Mouse (Mus musculus) heart, adult 2 months (tissue): ENCODE results near the gene Bhlha15. TPM values are rescaled to one million over a fixed set of nuclear protein-coding genes. Genes with fewer than 3 reads are reported as not detected.

ENCODE experiments used
- DNase-seq, 2 experiments: peaks; one replicate each; pipeline ENCODE4 v3.0.0; 2021
- H3K27ac ChIP-seq: fragments of 200-600 bp; 2 replicates; pipeline ENCODE4 v1.8.1; 2022
- H3K27me3 ChIP-seq: fragments of 200-500 bp; 2 replicates; pipeline ENCODE4 v1.6.1; 2012; ENCODE audit warnings: mild to moderate bottlenecking, low read length, inconsistent platforms, mixed read lengths; ENCODE audit not compliant: control insufficient read depth, insufficient read depth
- H3K36me3 ChIP-seq: fragments of 200-500 bp; 2 replicates; pipeline ENCODE4 v1.6.1; 2012; ENCODE audit warnings: low read length, inconsistent platforms; ENCODE audit not compliant: control insufficient read depth, insufficient read depth
- H3K4me1 ChIP-seq: fragments of 200-500 bp; 2 replicates; pipeline ENCODE4 v1.6.1; 2011; ENCODE audit warnings: low read length; ENCODE audit not compliant: control insufficient read depth, insufficient read depth
- H3K4me3 ChIP-seq: fragments of 200-600 bp; 2 replicates; pipeline ENCODE4 v1.8.1; 2022
- H3K79me2 ChIP-seq: fragments of 200-500 bp; replicated peaks from 2 replicates; pipeline ENCODE4 v1.6.1; 2012; ENCODE audit warnings: mild to moderate bottlenecking, inconsistent platforms, low read length, moderate library complexity, mixed read lengths; ENCODE audit not compliant: control insufficient read depth, insufficient read depth
- H3K9ac ChIP-seq: fragments of 200-500 bp; 2 replicates; pipeline ENCODE4 v1.6.1; 2012; ENCODE audit warnings: low read depth, mild to moderate bottlenecking, control low read depth, inconsistent platforms, low read length, mixed read lengths
- CTCF ChIP-seq: fragments of 200-600 bp; IDR thresholded peaks from 2 replicates; pipeline ENCODE4 v1.8.1; 2022; ENCODE audit warnings: antibody characterized with exemption, mild to moderate bottlenecking, moderate library complexity
- EP300 ChIP-seq: fragments of 200-500 bp; IDR thresholded peaks from 2 replicates; pipeline ENCODE4 v1.6.1; 2011; ENCODE audit warnings: low read depth, low read length, control low read depth; ENCODE audit not compliant: insufficient read depth
- POLR2A ChIP-seq: fragments of 200-500 bp; IDR thresholded peaks from 2 replicates; pipeline ENCODE4 v1.6.1; 2011; ENCODE audit warnings: mild to moderate bottlenecking, low read depth, low read length, control low read depth; ENCODE audit not compliant: insufficient read depth
- WGBS: fragments of 180-500 bp; shearing (Covaris S2); methylation state at CpG from one replicate; pipeline ENCODE4 v1.1.7; 2018; 5-methylcytosine and 5-hydroxymethylcytosine counted together
- intact Hi-C: fragments of 180-260 bp; cut with DNase I; formaldehyde crosslinking; loops from one replicate; pipeline ENCODE4 v1.15.1; 2025
- polyA plus RNA-seq: library from polyadenylated mRNA; depleted of rRNA; stranded (reverse); fragments of >200 nt; gene quantifications from 2 replicates; pipeline ENCODE4 v1.2.3, GENCODE M21; 2012
- total RNA-seq, 2 experiments: library from RNA; stranded (reverse); gene quantifications; 2 replicates each; pipeline ENCODE4 v1.2.3; 2021

Bhlha15 gene
- total and polyA plus RNA-seq, 3 experiments: 0.08 TPM; not detected in 2

DNA sequence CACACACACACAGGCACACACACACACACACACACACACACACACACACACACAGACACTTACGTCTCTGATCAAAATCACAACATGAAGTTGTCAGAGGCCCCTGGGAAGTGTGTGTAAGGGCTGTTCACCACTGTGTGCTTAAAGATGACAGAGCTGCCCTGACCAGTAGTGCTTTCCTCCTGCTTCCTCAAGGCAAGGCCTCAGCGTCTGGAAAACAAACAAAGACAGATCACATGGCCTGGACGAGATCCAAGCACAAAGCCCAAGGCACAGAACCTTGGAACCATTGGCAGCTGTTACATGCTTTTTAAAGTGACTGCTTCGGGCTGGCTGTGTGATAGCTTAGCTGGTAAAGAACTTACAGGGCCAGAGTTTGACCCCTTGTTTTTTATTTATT is 31.5 kb upstream of the Bhlha15 start:
- intact Hi-C loops: no loop called here
- H3K9ac ChIP-seq: no peak overlapping the region
- WGBS: 13% methylated on average over 4 of the region's 4 CpGs

GRCm38 (mm10) chr5:144159137-144159536 is 30.9 kb upstream of the Bhlha15 start:
- Histone ChIP-seq H3K9ac (no peak overlapping the region), H3K36me3 (no peaks in the 10 kb centered on the region), H3K27me3 (no peaks in the 10 kb centered on the region), H3K4me1 (peaks cover 14% of the 10 kb centered on the region), H3K79me2 (no peaks in the 10 kb centered on the region), H3K27ac (peak overlapping the region; percentile 37; the same call in 1 of the 2 replicates), H3K4me3 (no peak overlapping the region)
- intact Hi-C loops: no loop called here
- DNase-seq: no peak
- TF ChIP-seq POLR2A (no peak), EP300 (no peak), CTCF (no peak)
- 75% methylated on average over 8 of the region's 8 CpGs for WGBS

More for the DNA sequence above, 31.5 kb upstream of the Bhlha15 start:
- no peaks in the 10 kb centered on the region for H3K79me2 ChIP-seq
- no peak overlapping the region for H3K4me3 ChIP-seq
- H3K27me3 ChIP-seq: no peaks in the 10 kb centered on the region
- H3K36me3 ChIP-seq: no peaks in the 10 kb centered on the region
- TF ChIP-seq POLR2A (no peak), EP300 (no peak)
- H3K4me1 ChIP-seq: peaks cover 14% of the 10 kb centered on the region
- DNase-seq: peak; percentile 72 to 84
- H3K27ac ChIP-seq: peak overlapping the region; percentile 37; the same call in 1 of the 2 replicates

GRCm38 (mm10) chr5:144162080-144162812 is 27.8 kb upstream of the Bhlha15 start:
- intact Hi-C loops: no loop called here
- TF ChIP-seq CTCF (no peak), EP300 (no peak), POLR2A (no peak)
- Histone ChIP-seq H3K79me2 (no peaks in the 10 kb centered on the region), H3K36me3 (no peaks in the 10 kb centered on the region), H3K9ac (no peak overlapping the region), H3K4me1 (peaks cover 13% of the 10 kb centered on the region), H3K27ac (no peak overlapping the region), H3K27me3 (no peaks in the 10 kb centered on the region), H3K4me3 (no peak overlapping the region)
- no peak for DNase-seq
- 84% methylated on average over 5 of the region's 5 CpGs for WGBS

GRCm38 (mm10) chr5:144162813-144163517 is 27.1 kb upstream of the Bhlha15 start:
- Histone ChIP-seq H3K27ac (no peak overlapping the region), H3K4me1 (peaks cover 10% of the 10 kb centered on the region), H3K27me3 (no peaks in the 10 kb centered on the region), H3K4me3 (no peak overlapping the region), H3K9ac (no peak overlapping the region), H3K36me3 (no peaks in the 10 kb centered on the region), H3K79me2 (no peaks in the 10 kb centered on the region)
- no peak for TF ChIP-seq POLR2A
- TF ChIP-seq EP300: no peak
- TF ChIP-seq CTCF: no peak
- DNase-seq: no peak
- intact Hi-C loops: no loop called here
- 75% methylated on average over 10 of the region's 10 CpGs for WGBS

DNA sequence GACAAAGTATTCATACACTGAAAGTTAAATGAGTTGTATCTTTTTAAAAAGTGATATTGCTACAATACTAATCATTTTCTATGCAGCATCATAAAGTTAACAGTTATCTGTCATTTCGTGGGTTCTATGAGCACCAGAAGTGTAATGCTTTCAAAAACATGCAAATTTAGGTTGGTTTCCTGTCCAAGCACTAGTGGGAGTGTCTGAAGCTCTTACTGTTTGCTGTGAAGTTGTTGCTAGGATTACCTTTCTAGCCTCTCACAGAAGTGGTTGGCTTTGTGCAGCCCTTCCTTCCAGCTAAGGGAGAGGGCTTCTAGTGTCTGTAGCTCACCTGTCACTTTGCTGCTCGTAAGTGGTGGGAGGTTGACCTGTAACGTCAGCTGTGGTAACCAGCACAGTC is 24.3 kb upstream of the Bhlha15 start:
- Histone ChIP-seq H3K4me1 (no peaks in the 10 kb centered on the region), H3K36me3 (no peaks in the 10 kb centered on the region), H3K79me2 (no peaks in the 10 kb centered on the region), H3K27ac (no peak overlapping the region), H3K9ac (no peak overlapping the region), H3K27me3 (no peaks in the 10 kb centered on the region), H3K4me3 (no peak overlapping the region)
- intact Hi-C loops: no loop called here
- no peak for DNase-seq
- WGBS: 79% methylated on average over 3 of the region's 3 CpGs
- no peak for TF ChIP-seq CTCF
- TF ChIP-seq POLR2A: no peak
- no peak for TF ChIP-seq EP300
